In the genomic region with DNA sequence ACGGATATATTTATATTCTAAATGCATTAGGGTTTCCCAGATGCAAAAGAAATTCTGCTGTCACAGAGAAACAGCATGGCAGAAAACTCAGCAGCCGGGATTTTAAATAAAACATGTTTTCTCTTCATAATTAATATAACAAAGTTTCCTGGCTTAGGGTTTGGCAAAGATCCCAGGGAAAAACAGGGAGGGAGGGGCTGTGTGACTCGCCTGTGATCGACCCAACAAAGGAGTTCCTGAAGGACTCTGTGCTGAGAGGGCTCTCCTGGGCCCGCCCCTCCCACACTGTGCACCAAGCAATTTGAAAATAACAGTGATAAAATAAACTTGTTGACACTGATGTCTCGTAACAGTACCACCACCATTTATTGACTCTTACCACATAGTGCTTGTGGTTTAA, we compare ENCODE assay signal across 10 mouse cellular contexts. TPM values are rescaled to one million over a fixed set of nuclear protein-coding genes. Genes with fewer than 3 reads are reported as not detected.
DNase-seq lines count a peak whose midpoint lies in the region; ATAC-seq and TF ChIP-seq lines count a peak whose summit lies in the region.
"Had no signal": no experiment of that assay in that cellular context is flagged by ENCODE, and none has a peak within 500 bp of the region (broad histone marks: within the 10 kb centered on the region; RNA-seq: fewer than 3 reads in every experiment).

No protein-coding gene starts in this region.

- no peaks in the 10 kb centered on the region for H3K9me3 ChIP-seq in heart, embryonic 12.5 days (replicated peaks)
- H3K9me3 ChIP-seq: midbrain, embryonic 12.5 days had no signal

- no peak overlapping the region for H3K4me2 ChIP-seq in heart, embryonic 12.5 days
- H3K4me2 ChIP-seq: midbrain, embryonic 12.5 days had no signal

- 62% methylated on average over 6 of the region's 6 CpGs for WGBS in heart, embryonic 12.5 days
- WGBS in liver, adult 2 months, result 12% methylated on average over 6 of the region's 6 CpGs

- no peak for ATAC-seq in heart, embryonic 12.5 days (ENCODE audit: insufficient number of reproducible peaks, low FRiP score)
- 0 out of 2 replicates have a peak, but pooled peaks have one; percentile 7 for ATAC-seq in granulocyte monocyte progenitor cell, adult 5-6 weeks (replicated peaks; ENCODE audit: poor library complexity, severe bottlenecking)

- H3K4me3 ChIP-seq in heart, embryonic 12.5 days, result no peak overlapping the region
- no peak overlapping the region for H3K4me3 ChIP-seq in liver, adult 2 months (ENCODE audit: insufficient read depth, low read depth, low read length)
- H3K4me3 ChIP-seq: midbrain, embryonic 12.5 days had no signal

- H3K27me3 ChIP-seq in heart, embryonic 12.5 days (replicated peaks), result peaks cover 4% of the 10 kb centered on the region; the same call in 1 of the 2 replicates
- no peaks in the 10 kb centered on the region for H3K27me3 ChIP-seq in liver, adult 2 months (ENCODE audit: control insufficient read depth, insufficient read depth, low read length)

- H3K27ac ChIP-seq in heart, embryonic 12.5 days (ENCODE audit: poor library complexity, severe bottlenecking), result no peak overlapping the region
- no peak overlapping the region for H3K27ac ChIP-seq in liver, adult 2 months (replicated peaks; ENCODE audit: insufficient read depth, low read depth, low read length)
- H3K27ac ChIP-seq: midbrain, embryonic 12.5 days had no signal

- H3K9ac ChIP-seq in heart, embryonic 12.5 days, result no peak overlapping the region
- H3K9ac ChIP-seq in liver, adult 2 months (ENCODE audit: low read depth, low read length), result no peak overlapping the region
- H3K9ac ChIP-seq: midbrain, embryonic 12.5 days had no signal

- peaks cover 4% of the 10 kb centered on the region for H3K4me1 ChIP-seq in heart, embryonic 12.5 days (replicated peaks)
- H3K4me1 ChIP-seq in liver, adult 2 months (ENCODE audit: control insufficient read depth, insufficient read depth, low read length), result peaks cover 27% of the 10 kb centered on the region

- no peak for TF ChIP-seq POLR2A in liver, adult 2 months (IDR thresholded peaks at IDR 0.05; ENCODE audit: extremely low read depth, insufficient read depth, low read length)

- H3K36me3 ChIP-seq in heart, embryonic 12.5 days, result no peaks in the 10 kb centered on the region
- no peaks in the 10 kb centered on the region for H3K36me3 ChIP-seq in liver, adult 2 months (ENCODE audit: control insufficient read depth, insufficient read depth, low read length)
- H3K36me3 ChIP-seq: midbrain, embryonic 12.5 days had no signal

- H3K79me2 ChIP-seq in liver, adult 2 months (ENCODE audit: control insufficient read depth, insufficient read depth, low read length), result peaks cover 23% of the 10 kb centered on the region

- peak; percentile 5 to 15 for DNase-seq in heart, adult 9 months (ENCODE audit: low spot score in 2 of 2)
- DNase-seq in liver, adult 2 months (ENCODE audit: extremely low read depth, low read depth, low spot score), result peak; percentile 31
- DNase-seq in liver, result no peak
- peak; percentile 22 for DNase-seq in brain, adult 2 months (ENCODE audit: low read depth, low spot score)
- DNase-seq in frontal cortex, postnatal 36 days (ENCODE audit: low spot score in 2 of 2), result no peak
- DNase-seq in urinary bladder, postnatal 14 days (ENCODE audit: low spot score), result no peak

- no peak for TF ChIP-seq CTCF in liver, adult 2 months (IDR thresholded peaks at IDR 0.05; ENCODE audit: low read depth, low read length)

RNA-seq across cellular contexts. Expression of a gene that starts 5.0 kb away (rescaled TPM):
- polyA plus RNA-seq in heart, embryonic 12.5 days (2016; fragmentation: Nextera tagmentation; extraction: Ambion mirVana), result 1.1 and 1.9 TPM in 2 replicates
- total RNA-seq in liver, adult 2 months (2014; rRNA removed), result 172 and 213 TPM in 2 replicates
- polyA plus RNA-seq in liver, adult 2 months (2012; rRNA removed), result 354 and 371 TPM in 2 replicates
- total RNA-seq in granulocyte monocyte progenitor cell, adult 5-6 weeks (2014; fragmentation: Nextera tagmentation), result not detected in 2 replicates
- total RNA-seq in granulocyte monocyte progenitor cell, adult 5-6 weeks (2017), result not detected in 2 replicates
- total RNA-seq: left cerebral cortex, postnatal 4 days had no signal
- polyA plus RNA-seq: midbrain, embryonic 12.5 days had no signal

Comparison
In these comparisons a context has a peak if more than half of its experiments do, and no peak if none do; other contexts are left out.
1. DNase-seq: peak in heart, adult 9 months (2 of 2), liver, adult 2 months (single experiment) and brain, adult 2 months (single experiment); none in liver (single experiment), frontal cortex, postnatal 36 days (0 of 2) and urinary bladder, postnatal 14 days (single experiment).
2. RNA of a gene that starts 5.0 kb away (total RNA-seq): 172 to 213 TPM in liver, adult 2 months; not detected in granulocyte monocyte progenitor cell, adult 5-6 weeks; every median in the first group is over 100 times any median in the second.